Mouse (Mus musculus) embryonic facial prominence, embryonic 11.5 days (tissue): ENCODE results near the gene Hrc. TPM values are rescaled to one million over a fixed set of nuclear protein-coding genes. Genes with fewer than 3 reads are reported as not detected.

Source experiments
- ATAC-seq: fragments of 200-750 bp; cut with Nextera tagmentation; replicated peaks from 2 replicates; pipeline ENCODE4 v1.8.0; 2017; ENCODE audit warnings: low read depth; ENCODE audit not compliant: insufficient number of reproducible peaks, low FRiP score, low TSS enrichment
- DNase-seq: peaks from one replicate; pipeline ENCODE4 v3.0.0-alpha.2; 2015; ENCODE audit warnings: low spot score
- H3K27ac ChIP-seq: fragments of 300-500 bp; sonication (generic); replicated peaks from 2 replicates; pipeline ENCODE4 v1.5.1; 2014; ENCODE audit warnings: mild to moderate bottlenecking, low read depth, low read length, control low read depth
- H3K27me3 ChIP-seq: fragments of 300-500 bp; sonication (generic); 2 replicates; pipeline ENCODE4 v1.6.1; 2014; ENCODE audit warnings: mild to moderate bottlenecking, low read length, moderate library complexity, mixed read lengths; ENCODE audit not compliant: control insufficient read depth, insufficient read depth
- H3K36me3 ChIP-seq: fragments of 300-500 bp; sonication (generic); replicated peaks from 2 replicates; pipeline ENCODE4 v1.6.1; 2014; ENCODE audit warnings: low read depth, mild to moderate bottlenecking, low read length, moderate library complexity, mixed read lengths; ENCODE audit not compliant: control insufficient read depth, insufficient read depth
- H3K4me1 ChIP-seq: fragments of 300-500 bp; sonication (generic); 2 replicates; pipeline ENCODE4 v1.6.1; 2014; ENCODE audit warnings: low read length, mixed read lengths; ENCODE audit not compliant: control insufficient read depth, insufficient read depth
- H3K4me2 ChIP-seq: fragments of 300-500 bp; sonication (generic); 2 replicates; pipeline ENCODE4 v1.6.1; 2014; ENCODE audit warnings: low read depth, mild to moderate bottlenecking, control low read depth, low read length, moderate library complexity
- H3K4me3 ChIP-seq: fragments of 300-500 bp; sonication (generic); 2 replicates; pipeline ENCODE4 v1.5.1; 2014; ENCODE audit warnings: low read depth, low read length, control low read depth
- H3K9ac ChIP-seq: fragments of 300-500 bp; sonication (generic); replicated peaks from 2 replicates; pipeline ENCODE4 v1.6.1; 2014; ENCODE audit warnings: mild to moderate bottlenecking, control low read depth, low read length
- H3K9me3 ChIP-seq: fragments of 300-500 bp; sonication (generic); replicated peaks from 2 replicates; pipeline ENCODE4 v1.6.1; 2016; ENCODE audit warnings: mild to moderate bottlenecking, low read length, inconsistent platforms, mixed read lengths; ENCODE audit not compliant: control insufficient read depth
- WGBS: fragments of 180-500 bp; shearing (Covaris S2); extraction: QIAGEN DNeasy Blood & Tissue Kit; methylation state at CpG from one replicate; pipeline ENCODE4 v1.1.7; 2014; 5-methylcytosine and 5-hydroxymethylcytosine counted together
- polyA plus RNA-seq: library from polyadenylated mRNA; unstranded; fragments of >200 nt; fragmentation: Nextera tagmentation; extraction: Ambion mirVana; gene quantifications from 2 replicates; pipeline ENCODE4 v1.2.1, GENCODE M21; 2014

Gene Hrc
- polyA plus RNA-seq, 1 experiment from 2014 or later: 0.34 TPM

DNA sequence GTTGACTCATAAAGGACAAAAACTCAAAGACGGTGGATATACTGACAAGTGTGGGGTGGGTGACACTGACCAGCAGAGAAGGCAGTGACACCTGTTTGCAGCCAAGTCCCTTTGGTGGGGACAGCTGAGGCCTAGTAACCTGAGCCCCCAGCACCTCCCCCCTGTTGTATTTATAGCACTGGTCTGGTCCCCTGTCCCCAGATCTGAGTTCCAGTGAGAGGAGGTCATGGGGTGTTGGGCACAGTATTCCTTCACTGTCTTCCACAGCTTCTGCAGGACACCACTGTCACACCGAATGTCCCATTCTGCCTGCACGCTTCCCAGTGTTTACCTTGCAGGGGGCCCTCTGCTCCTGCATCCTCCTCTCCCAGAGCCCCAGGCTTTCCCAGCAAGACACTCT is 485 bp upstream of the Hrc start:
- no peak overlapping the region for H3K9ac ChIP-seq
- H3K4me3 ChIP-seq: no peak overlapping the region
- no peak overlapping the region for H3K4me2 ChIP-seq
- H3K9me3 ChIP-seq: no peaks in the 10 kb centered on the region
- no peaks in the 10 kb centered on the region for H3K36me3 ChIP-seq
- 0 out of 2 replicates have a peak, but pooled peaks cover 3% of the 10 kb centered on the region for H3K27me3 ChIP-seq
- H3K27ac ChIP-seq: no peak overlapping the region
- DNase-seq (no peak), ATAC-seq (no peak)
- H3K4me1 ChIP-seq: peaks cover 2% of the 10 kb centered on the region
- WGBS: 19% methylated on average over 3 of the region's 3 CpGs

- no peak overlapping the region for H3K9ac ChIP-seq
- no peak overlapping the region for H3K27ac ChIP-seq
- peaks cover 3% of the 10 kb centered on the region; the same call in 1 of the 2 replicates for H3K27me3 ChIP-seq
- H3K4me1 ChIP-seq: peaks cover 2% of the 10 kb centered on the region
- H3K4me3 ChIP-seq: no peak overlapping the region
- H3K36me3 ChIP-seq: no peaks in the 10 kb centered on the region
- H3K4me2 ChIP-seq: no peak overlapping the region
- ATAC-seq (no peak), DNase-seq (no peak)
- 94% methylated on average over 4 of the region's 4 CpGs for WGBS
- H3K9me3 ChIP-seq: no peaks in the 10 kb centered on the region
Observed at GRCm38 (mm10) chr7:45336319-45336718, 1.2 kb downstream of the Hrc start.

GRCm38 (mm10) chr7:45337469-45337868 is 2.4 kb downstream of the Hrc start:
- WGBS: 25% methylated on average over 4 of the region's 4 CpGs
- Histone ChIP-seq H3K9me3 (no peaks in the 10 kb centered on the region), H3K27me3 (peaks cover 3% of the 10 kb centered on the region; the same call in 1 of the 2 replicates), H3K27ac (no peak overlapping the region), H3K4me3 (no peak overlapping the region), H3K36me3 (no peaks in the 10 kb centered on the region), H3K4me2 (no peak overlapping the region), H3K4me1 (peaks cover 2% of the 10 kb centered on the region), H3K9ac (no peak overlapping the region)
- ATAC-seq (no peak), DNase-seq (no peak)

DNA sequence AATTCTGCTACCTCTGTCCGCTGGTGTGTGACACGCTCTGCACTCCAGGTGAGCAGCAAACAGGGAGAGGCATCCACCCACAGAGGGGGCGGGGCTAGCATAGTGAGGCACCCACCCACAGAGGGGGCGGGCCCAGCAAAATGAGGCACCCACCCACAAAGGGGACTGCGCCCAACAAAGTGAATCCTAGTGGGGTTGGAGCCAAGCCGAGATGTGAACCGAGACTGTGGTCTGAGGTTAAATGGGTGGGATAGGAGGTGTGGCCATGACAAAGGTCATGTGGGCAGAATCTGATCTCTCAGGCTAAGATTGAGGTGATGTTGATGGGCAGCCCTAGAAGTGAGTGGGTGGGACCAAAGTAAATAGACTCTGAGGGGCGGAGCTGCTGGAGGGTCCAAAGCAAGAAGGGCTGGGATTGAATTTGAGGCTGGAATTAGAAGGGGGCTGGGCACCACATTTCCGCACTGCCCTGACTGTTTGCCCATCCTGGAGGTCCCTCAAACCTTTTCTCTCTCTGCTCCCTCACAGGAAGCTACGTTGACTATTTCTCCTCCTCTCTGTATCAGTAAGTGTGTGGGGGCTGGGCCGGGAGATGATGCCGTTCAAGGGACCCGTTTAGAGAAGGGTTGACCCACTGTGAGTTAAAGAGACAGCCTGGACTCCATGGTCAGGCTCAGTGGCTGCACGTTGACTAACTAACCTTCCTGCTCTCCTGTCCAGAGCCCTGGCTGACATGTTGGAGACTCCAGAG is 3.2 kb downstream of the Hrc start:
- Histone ChIP-seq H3K4me2 (peak overlapping the region; percentile 95), H3K9me3 (no peaks in the 10 kb centered on the region), H3K36me3 (no peaks in the 10 kb centered on the region), H3K9ac (peak overlapping the region; percentile 76), H3K4me1 (peaks cover 2% of the 10 kb centered on the region; the same call in 1 of the 2 replicates), H3K27ac (no peak overlapping the region), H3K27me3 (peaks cover 3% of the 10 kb centered on the region; the same call in 1 of the 2 replicates), H3K4me3 (peak overlapping the region; percentile 54)
- DNase-seq (peak; percentile 65), ATAC-seq (0 out of 2 replicates have a peak, but pooled peaks have one; percentile 2)
- under 1% methylated on average over 14 of the region's 14 CpGs for WGBS

DNA sequence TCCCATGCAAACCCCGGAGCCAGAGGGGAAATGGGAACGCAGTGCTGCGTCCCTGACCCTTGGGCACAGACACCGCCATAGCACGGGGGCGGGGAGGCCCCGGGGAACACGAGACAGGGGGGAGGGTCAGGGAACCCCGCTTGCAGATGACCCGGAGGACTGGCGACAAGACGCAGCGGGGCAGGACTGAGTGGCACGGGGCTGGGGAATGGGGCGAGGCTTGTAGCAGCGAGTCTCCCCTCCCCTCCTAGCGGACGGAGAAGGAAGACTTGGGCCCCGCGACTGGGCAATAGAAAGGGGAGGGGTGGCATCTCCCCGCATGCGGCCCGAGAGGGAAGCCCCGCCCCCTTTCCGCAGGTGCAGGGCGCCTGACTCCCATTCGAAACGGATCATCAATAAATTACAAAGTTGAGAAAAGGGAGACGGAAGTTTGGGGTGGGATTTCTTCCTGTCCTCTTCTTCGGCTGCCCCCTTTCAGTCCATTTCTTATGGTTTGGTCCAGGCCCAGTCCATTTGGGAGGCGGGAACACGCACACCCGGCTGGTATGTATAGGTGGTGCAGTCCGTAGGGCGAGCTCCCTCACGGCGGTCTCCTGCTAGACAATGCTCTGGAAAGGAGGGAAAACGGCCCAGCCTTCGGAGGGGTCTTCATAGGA is 4.4 kb downstream of the Hrc start:
- WGBS: under 1% methylated on average over 37 of the region's 39 CpGs
- ATAC-seq: peak; percentile 79
- Histone ChIP-seq H3K4me2 (peak overlapping the region; percentile 95), H3K9me3 (no peaks in the 10 kb centered on the region), H3K27me3 (peaks cover 3% of the 10 kb centered on the region; the same call in 1 of the 2 replicates), H3K4me1 (peaks cover under 1% of the 10 kb centered on the region; the same call in 1 of the 2 replicates), H3K4me3 (peak overlapping the region; percentile 54), H3K36me3 (no peaks in the 10 kb centered on the region), H3K27ac (no peak overlapping the region), H3K9ac (peak overlapping the region; percentile 76)
- peak; percentile 86 for DNase-seq

GRCm38 (mm10) chr7:45340066-45340442 is 5.0 kb downstream of the Hrc start:
- Histone ChIP-seq H3K36me3 (no peaks in the 10 kb centered on the region), H3K4me1 (no peaks in the 10 kb centered on the region), H3K4me3 (peak overlapping the region; percentile 54), H3K9me3 (no peaks in the 10 kb centered on the region), H3K4me2 (peak overlapping the region; percentile 95), H3K27me3 (peaks cover 3% of the 10 kb centered on the region; the same call in 1 of the 2 replicates), H3K9ac (peak overlapping the region; percentile 76), H3K27ac (no peak overlapping the region)
- DNase-seq: no peak
- ATAC-seq: no peak
- under 1% methylated on average over 11 of the region's 11 CpGs for WGBS

DNA sequence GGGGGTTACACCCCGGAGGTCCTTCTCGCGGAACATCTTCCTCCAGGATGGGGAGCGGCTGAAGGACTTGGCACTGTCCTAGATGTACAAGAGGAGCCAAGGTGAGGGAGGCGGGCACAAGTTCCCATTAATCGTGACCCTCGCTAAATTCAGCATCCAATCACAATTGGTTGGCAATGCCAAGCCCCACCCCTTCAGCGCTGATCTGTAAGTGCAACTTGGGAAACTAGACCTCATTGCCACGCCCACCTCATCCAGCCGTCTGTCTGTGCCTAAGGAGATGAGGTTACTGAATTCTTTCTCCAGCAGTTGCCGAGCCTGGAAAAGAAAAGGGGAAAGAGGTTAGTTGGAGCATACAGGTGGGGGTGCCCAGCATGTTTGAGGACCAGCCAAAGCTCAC is 5.6 kb downstream of the Hrc start:
- Histone ChIP-seq H3K9me3 (no peaks in the 10 kb centered on the region), H3K9ac (peak overlapping the region; percentile 18), H3K36me3 (no peaks in the 10 kb centered on the region), H3K4me1 (no peaks in the 10 kb centered on the region), H3K27ac (no peak overlapping the region), H3K4me2 (peak overlapping the region; percentile 95), H3K4me3 (peak overlapping the region; percentile 54), H3K27me3 (peaks cover 3% of the 10 kb centered on the region; the same call in 1 of the 2 replicates)
- peak; percentile 84 for DNase-seq
- 0 out of 2 replicates have a peak, but pooled peaks have one; percentile 2 for ATAC-seq
- whole genome bisulfite sequencing: under 1% methylated on average over 11 of the region's 11 CpGs

GRCm38 (mm10) chr7:45341303-45341702 is 6.2 kb downstream of the Hrc start:
- no peaks in the 10 kb centered on the region for H3K9me3 ChIP-seq
- no peak overlapping the region; the same call in 1 of the 2 replicates for H3K9ac ChIP-seq
- peaks cover 3% of the 10 kb centered on the region; the same call in 1 of the 2 replicates for H3K27me3 ChIP-seq
- WGBS: 6% methylated on average over 8 of the region's 8 CpGs
- H3K4me3 ChIP-seq: no peak overlapping the region
- no peaks in the 10 kb centered on the region for H3K36me3 ChIP-seq
- H3K4me1 ChIP-seq: no peaks in the 10 kb centered on the region
- no peak overlapping the region for H3K27ac ChIP-seq
- H3K4me2 ChIP-seq: peak overlapping the region; percentile 95; the same call in 1 of the 2 replicates
- ATAC-seq (no peak), DNase-seq (peak; percentile 86)
